Mouse (Mus musculus) G1E (cell line): ENCODE results near the gene Nova2. TPM values are rescaled to one million over a fixed set of nuclear protein-coding genes. Genes with fewer than 3 reads are reported as not detected.

Experiments
- ATAC-seq: 2 replicates; pipeline ENCODE4 v1.8.0; 2016; ENCODE audit warnings: mild to moderate bottlenecking; ENCODE audit not compliant: insufficient number of reproducible peaks, poor library complexity, low FRiP score, severe bottlenecking; ENCODE audit errors: extremely low read depth
- DNase-seq: peaks from one replicate; pipeline ENCODE4 v3.0.0; 2012; ENCODE audit warnings: low spot score
- H3K27me3 ChIP-seq: 2 replicates; pipeline ENCODE4 v1.6.1; 2012; ENCODE audit warnings: mild to moderate bottlenecking, low read length, inconsistent platforms; ENCODE audit not compliant: insufficient read depth
- H3K36me3 ChIP-seq: replicated peaks from 2 replicates; pipeline ENCODE3; 2012; ENCODE audit warnings: mild to moderate bottlenecking, inconsistent platforms
- H3K4me1 ChIP-seq: 2 replicates; pipeline ENCODE4 v1.6.1; 2012; ENCODE audit warnings: low read depth, low read length, inconsistent platforms, mixed read lengths; ENCODE audit not compliant: insufficient read depth
- H3K4me3 ChIP-seq: 2 replicates; pipeline ENCODE4 v1.5.1; 2012; ENCODE audit warnings: low read depth, mild to moderate bottlenecking, inconsistent platforms, low read length, moderate library complexity, mixed read lengths
- H3K9me3 ChIP-seq: replicated peaks from 2 replicates; pipeline ENCODE4 v1.6.1; 2012; ENCODE audit warnings: inconsistent platforms
- CTCF ChIP-seq: IDR thresholded peaks from 2 replicates; pipeline ENCODE4 v1.5.1; 2012; ENCODE audit warnings: low read depth, low read length, inconsistent platforms, mixed read lengths
- GATA1 ChIP-seq: IDR thresholded peaks from 2 replicates; pipeline ENCODE4 v1.6.1; 2012; ENCODE audit warnings: borderline replicate concordance, low read length, inconsistent platforms, mixed read lengths
- GATA2 ChIP-seq: IDR thresholded peaks from 2 replicates; pipeline ENCODE4 v1.6.1; 2012; ENCODE audit warnings: low read depth, low read length, inconsistent platforms, borderline replicate concordance
- POLR2AphosphoS5 ChIP-seq: IDR thresholded peaks from 2 replicates; pipeline ENCODE4 v1.6.1; 2012; ENCODE audit warnings: low read depth, low read length, inconsistent platforms; ENCODE audit not compliant: insufficient replicate concordance
- TAL1 ChIP-seq: conservative IDR thresholded peaks from 2 replicates; pipeline ENCODE4 v1.6.1; 2012; ENCODE audit warnings: low read depth, low read length, inconsistent platforms, mixed read lengths
- polyA plus RNA-seq: library from polyadenylated mRNA; stranded (reverse); fragments of >175 nt; gene quantifications from 2 replicates; pipeline ENCODE4 v1.2.3, GENCODE M21; 2012
- total RNA-seq, 2 experiments: library from RNA; stranded (forward) in 1 of 2; stranded (reverse) in 1 of 2; fragments of 200-1000 nt in 1 of 2; fragments of >200 nt in 1 of 2; fragmentation: Nextera tagmentation in 1 of 2; gene quantifications; 2 replicates each; pipeline ENCODE4 v1.2.3; 2014 to 2017

Gene Nova2
- total and polyA plus RNA-seq, 3 experiments = 0.05 TPM; not detected in 2

GRCm38 (mm10) chr7:18904971-18905370 lies 20.7 kb upstream of the Nova2 start:
- Histone ChIP-seq H3K27me3 (no peaks in the 10 kb centered on the region), H3K4me1 (peaks cover 19% of the 10 kb centered on the region), H3K4me3 (no peak overlapping the region), H3K9me3 (no peaks in the 10 kb centered on the region), H3K36me3 (peaks cover 83% of the 10 kb centered on the region)
- TF ChIP-seq POLR2AphosphoS5 = no peak
- TF ChIP-seq GATA1 = no peak
- no peak for TF ChIP-seq GATA2
- TF ChIP-seq CTCF = no peak
- TF ChIP-seq TAL1 = no peak
- ATAC-seq (no peak), DNase-seq (no peak)

- Histone ChIP-seq H3K4me3 (peak overlapping the region; percentile 76), H3K9me3 (no peaks in the 10 kb centered on the region), H3K27me3 (peaks cover 2% of the 10 kb centered on the region; the same call in 1 of the 2 replicates), H3K36me3 (peaks cover 38% of the 10 kb centered on the region), H3K4me1 (peaks cover 27% of the 10 kb centered on the region)
- no peak for TF ChIP-seq GATA2
- TF ChIP-seq POLR2AphosphoS5 = no peak
- TF ChIP-seq GATA1 = no peak
- TF ChIP-seq TAL1 = no peak
- TF ChIP-seq CTCF = no peak
- no peak for ATAC-seq
- peak; percentile 30 for DNase-seq
Measured at GRCm38 (mm10) chr7:18909797-18910196, 15.9 kb upstream of the Nova2 start.

- peaks cover 33% of the 10 kb centered on the region for H3K36me3 ChIP-seq
Measured at GRCm38 (mm10) chr7:18910241-18910831, 15.4 kb upstream of the Nova2 start, which contains the start of gene Ccdc61. Gene Ccdc61 (minus strand): TSS chr7:18910415.

GRCm38 (mm10) chr7:18916254-18916653 lies 9.4 kb upstream of the Nova2 start:
- TF ChIP-seq POLR2AphosphoS5 = no peak
- no peak for TF ChIP-seq GATA2
- TF ChIP-seq TAL1 = no peak
- no peak for TF ChIP-seq CTCF
- TF ChIP-seq GATA1 = no peak
- H3K4me3 ChIP-seq = no peak overlapping the region
- ATAC-seq (no peak), DNase-seq (no peak)
- H3K4me1 ChIP-seq = 0 out of 2 replicates have a peak, but pooled peaks cover 3% of the 10 kb centered on the region
- peaks cover 10% of the 10 kb centered on the region for H3K27me3 ChIP-seq
- H3K36me3 ChIP-seq = no peaks in the 10 kb centered on the region
- H3K9me3 ChIP-seq = no peaks in the 10 kb centered on the region

More at GRCm38 (mm10) chr7:18910241-18910831, 15.4 kb upstream of the Nova2 start, which contains the start of gene Ccdc61:
- TF ChIP-seq CTCF (no peak), GATA1 (no peak), GATA2 (no peak)
- DNase-seq (peak; percentile 95), ATAC-seq (peak; percentile 97)
- H3K4me1 ChIP-seq = peaks cover 27% of the 10 kb centered on the region
- H3K9me3 ChIP-seq = no peaks in the 10 kb centered on the region
- H3K27me3 ChIP-seq = peaks cover 2% of the 10 kb centered on the region; the same call in 1 of the 2 replicates
- peak within 1 kb of the TSS; percentile 76 for H3K4me3 ChIP-seq

GRCm38 (mm10) chr7:18917931-18918330 lies 7.8 kb upstream of the Nova2 start:
- 0 out of 2 replicates have a peak, but pooled peaks cover 3% of the 10 kb centered on the region for H3K4me1 ChIP-seq
- no peak for DNase-seq
- no peaks in the 10 kb centered on the region for H3K9me3 ChIP-seq
- no peaks in the 10 kb centered on the region for H3K36me3 ChIP-seq
- peaks cover 12% of the 10 kb centered on the region for H3K27me3 ChIP-seq
- H3K4me3 ChIP-seq = no peak overlapping the region
- TF ChIP-seq POLR2AphosphoS5 (no peak), GATA1 (no peak), GATA2 (no peak), CTCF (no peak), TAL1 (no peak)
- ATAC-seq = no peak

- H3K4me1 ChIP-seq = peaks cover 3% of the 10 kb centered on the region; the same call in 1 of the 2 replicates
- no peaks in the 10 kb centered on the region for H3K9me3 ChIP-seq
- H3K27me3 ChIP-seq = peaks cover 17% of the 10 kb centered on the region
- ATAC-seq (no peak), DNase-seq (no peak)
- H3K36me3 ChIP-seq = no peaks in the 10 kb centered on the region
- H3K4me3 ChIP-seq = no peak overlapping the region
- TF ChIP-seq GATA1 = no peak
- TF ChIP-seq CTCF = no peak
- TF ChIP-seq POLR2AphosphoS5 = no peak
- no peak for TF ChIP-seq TAL1
- TF ChIP-seq GATA2 = no peak
Measured at GRCm38 (mm10) chr7:18921069-18921468, 4.6 kb upstream of the Nova2 start.
